Mouse (Mus musculus): ENCODE results near the gene Rplp2. TPM values are rescaled to one million over a fixed set of nuclear protein-coding genes. Genes with fewer than 3 reads are reported as not detected.

The Rplp2 gene
- polyA plus RNA-seq, 1 experiment from 2014 or later, result 787 TPM

- peaks cover 27% of the 10 kb centered on the region for H3K4me1 ChIP-seq (replicated peaks)
- no peak overlapping the region for H3K27ac ChIP-seq
- H3K27me3 ChIP-seq, result peaks cover 35% of the 10 kb centered on the region
- no peak overlapping the region for H3K9ac ChIP-seq (replicated peaks)
- H3K9me3 ChIP-seq, result no peaks in the 10 kb centered on the region
- H3K4me2 ChIP-seq (replicated peaks), result no peak overlapping the region
- no peak for ATAC-seq
- 93% methylated on average over 14 of the region's 14 CpGs for WGBS
- no peak overlapping the region for H3K4me3 ChIP-seq (replicated peaks)
- peaks cover 15% of the 10 kb centered on the region for H3K36me3 ChIP-seq
These were observed 10.1 kb downstream of the Rplp2 start for GRCm38 (mm10) chr7:141457236-141457635.

DNA sequence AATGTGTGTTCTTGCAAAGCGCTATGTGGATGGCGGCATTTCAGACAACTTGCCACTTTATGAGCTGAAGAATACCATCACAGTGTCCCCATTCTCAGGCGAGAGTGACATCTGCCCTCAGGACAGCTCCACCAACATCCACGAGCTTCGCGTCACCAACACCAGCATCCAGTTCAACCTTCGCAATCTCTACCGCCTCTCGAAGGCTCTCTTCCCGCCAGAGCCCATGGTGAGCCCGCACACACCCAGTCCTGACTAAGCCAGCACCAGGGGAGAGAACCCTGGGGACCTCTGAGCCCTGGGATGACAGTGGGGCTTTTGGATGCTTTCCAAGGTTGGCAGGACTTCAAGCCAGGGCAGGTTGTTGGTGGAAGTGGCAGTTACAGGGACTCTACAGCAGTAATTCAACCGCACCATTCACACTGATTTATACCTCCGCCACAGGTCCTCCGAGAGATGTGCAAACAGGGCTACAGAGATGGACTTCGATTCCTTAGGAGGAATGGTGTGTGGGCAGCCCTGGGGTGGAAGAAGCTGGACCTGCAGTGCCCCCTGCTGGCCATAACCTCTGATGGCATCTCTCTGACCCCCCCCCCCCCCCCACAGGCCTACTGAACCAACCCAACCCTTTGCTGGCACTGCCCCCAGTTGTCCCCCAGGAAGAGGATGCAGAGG is 11.0 kb downstream of the Rplp2 start:
- peaks cover 27% of the 10 kb centered on the region for H3K4me1 ChIP-seq (replicated peaks)
- H3K27me3 ChIP-seq, result peaks cover 44% of the 10 kb centered on the region
- H3K4me2 ChIP-seq (replicated peaks), result no peak overlapping the region
- 73% methylated on average over 15 of the region's 15 CpGs for WGBS
- H3K9me3 ChIP-seq, result no peaks in the 10 kb centered on the region
- peaks cover 13% of the 10 kb centered on the region for H3K36me3 ChIP-seq
- no peak overlapping the region for H3K9ac ChIP-seq (replicated peaks)
- no peak for ATAC-seq
- no peak overlapping the region for H3K27ac ChIP-seq
- no peak overlapping the region for H3K4me3 ChIP-seq (replicated peaks)

DNA sequence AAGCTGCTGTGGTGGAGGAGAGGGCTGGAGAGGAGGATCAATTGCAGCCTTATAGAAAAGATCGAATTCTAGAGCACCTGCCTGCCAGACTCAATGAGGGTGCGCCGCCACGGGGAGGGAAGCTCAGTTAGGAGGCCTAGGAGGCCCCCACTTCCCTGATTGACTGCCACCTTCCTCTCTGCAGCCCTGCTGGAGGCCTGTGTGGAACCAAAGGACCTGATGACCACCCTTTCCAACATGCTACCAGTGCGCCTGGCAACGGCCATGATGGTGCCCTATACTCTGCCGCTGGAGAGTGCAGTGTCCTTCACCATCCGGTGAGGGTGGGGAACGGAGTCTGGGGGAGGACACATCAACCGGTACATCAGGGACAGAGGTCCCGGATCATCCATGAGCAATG is 11.5 kb downstream of the Rplp2 start:
- no peak overlapping the region for H3K9ac ChIP-seq (replicated peaks)
- H3K9me3 ChIP-seq, result no peaks in the 10 kb centered on the region
- H3K27ac ChIP-seq, result no peak overlapping the region
- H3K36me3 ChIP-seq, result peaks cover 13% of the 10 kb centered on the region
- ATAC-seq, result no peak
- 89% methylated on average over 11 of the region's 11 CpGs for whole genome bisulfite sequencing
- H3K4me1 ChIP-seq (replicated peaks), result peaks cover 27% of the 10 kb centered on the region
- H3K27me3 ChIP-seq, result peaks cover 49% of the 10 kb centered on the region
- H3K4me3 ChIP-seq (replicated peaks), result no peak overlapping the region
- H3K4me2 ChIP-seq (replicated peaks), result no peak overlapping the region

DNA sequence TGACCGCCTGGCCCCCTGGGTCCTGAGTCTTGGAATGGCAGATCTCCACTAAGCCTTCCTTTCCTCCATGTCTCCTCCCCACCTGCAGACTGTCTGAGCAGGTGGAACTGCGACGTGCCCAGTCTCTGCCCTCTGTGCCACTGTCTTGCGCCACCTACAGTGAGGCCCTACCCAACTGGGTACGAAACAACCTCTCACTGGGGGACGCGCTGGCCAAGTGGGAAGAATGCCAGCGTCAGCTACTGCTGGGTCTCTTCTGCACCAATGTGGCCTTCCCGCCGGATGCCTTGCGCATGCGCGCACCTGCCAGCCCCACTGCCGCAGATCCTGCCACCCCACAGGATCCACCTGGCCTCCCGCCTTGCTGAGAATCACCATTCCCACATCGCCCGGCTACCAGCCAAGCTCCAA is 12.1 kb downstream of the Rplp2 start:
- WGBS, result 91% methylated on average over 17 of the region's 17 CpGs
- Histone ChIP-seq H3K27ac (no peak overlapping the region), H3K4me2 (replicated peaks) (no peak overlapping the region), H3K4me1 (replicated peaks) (peaks cover 27% of the 10 kb centered on the region), H3K9ac (replicated peaks) (no peak overlapping the region), H3K27me3 (peaks cover 55% of the 10 kb centered on the region), H3K4me3 (replicated peaks) (no peak overlapping the region), H3K9me3 (no peaks in the 10 kb centered on the region), H3K36me3 (peaks cover 13% of the 10 kb centered on the region)
- ATAC-seq, result no peak

DNA sequence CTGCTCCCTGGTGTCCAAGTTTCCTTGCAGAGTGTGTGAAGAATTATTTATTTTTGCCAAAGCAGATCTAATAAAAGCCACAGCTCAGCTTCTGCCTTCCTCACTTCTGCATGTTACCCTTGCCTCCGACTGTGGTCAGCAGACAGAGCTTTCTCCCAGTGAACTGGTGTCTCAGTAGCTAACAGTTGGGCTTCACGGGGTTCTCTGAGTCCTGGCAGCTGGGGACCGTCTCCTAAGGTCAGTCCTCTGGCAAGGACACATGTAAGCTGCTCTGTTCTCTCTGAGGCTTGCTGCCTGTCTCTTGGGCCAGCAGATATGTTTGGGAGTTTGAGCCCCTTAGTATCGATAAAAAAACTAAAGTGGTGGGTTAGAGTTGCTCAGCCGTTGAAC is 12.8 kb downstream of the Rplp2 start:
- no peak overlapping the region for H3K9ac ChIP-seq (replicated peaks)
- no peak for ATAC-seq
- H3K36me3 ChIP-seq, result peaks cover 13% of the 10 kb centered on the region
- H3K4me3 ChIP-seq (replicated peaks), result no peak overlapping the region
- H3K4me2 ChIP-seq (replicated peaks), result no peak overlapping the region
- H3K4me1 ChIP-seq (replicated peaks), result peaks cover 27% of the 10 kb centered on the region
- no peak overlapping the region for H3K27ac ChIP-seq
- H3K27me3 ChIP-seq, result peaks cover 62% of the 10 kb centered on the region
- H3K9me3 ChIP-seq, result no peaks in the 10 kb centered on the region
- 77% methylated on average over 5 of the region's 5 CpGs for WGBS

- Histone ChIP-seq H3K36me3 (peaks cover 13% of the 10 kb centered on the region), H3K4me3 (replicated peaks) (peak within 1 kb of the TSS; percentile 36), H3K27ac (no peak within 1 kb of the TSS), H3K9ac (replicated peaks) (peak within 1 kb of the TSS; percentile 59), H3K4me2 (replicated peaks) (peak within 1 kb of the TSS; percentile 61), H3K9me3 (no peaks in the 10 kb centered on the region), H3K27me3 (peaks cover 68% of the 10 kb centered on the region), H3K4me1 (replicated peaks) (peaks cover 25% of the 10 kb centered on the region)
- 78% methylated on average over 15 of the region's 15 CpGs for WGBS
- no peak for ATAC-seq
These were observed 13.4 kb downstream of the Rplp2 start, which contains the start of gene Cracr2b for GRCm38 (mm10) chr7:141460391-141461113. Gene Cracr2b (plus strand): TSS chr7:141461094.

DNA sequence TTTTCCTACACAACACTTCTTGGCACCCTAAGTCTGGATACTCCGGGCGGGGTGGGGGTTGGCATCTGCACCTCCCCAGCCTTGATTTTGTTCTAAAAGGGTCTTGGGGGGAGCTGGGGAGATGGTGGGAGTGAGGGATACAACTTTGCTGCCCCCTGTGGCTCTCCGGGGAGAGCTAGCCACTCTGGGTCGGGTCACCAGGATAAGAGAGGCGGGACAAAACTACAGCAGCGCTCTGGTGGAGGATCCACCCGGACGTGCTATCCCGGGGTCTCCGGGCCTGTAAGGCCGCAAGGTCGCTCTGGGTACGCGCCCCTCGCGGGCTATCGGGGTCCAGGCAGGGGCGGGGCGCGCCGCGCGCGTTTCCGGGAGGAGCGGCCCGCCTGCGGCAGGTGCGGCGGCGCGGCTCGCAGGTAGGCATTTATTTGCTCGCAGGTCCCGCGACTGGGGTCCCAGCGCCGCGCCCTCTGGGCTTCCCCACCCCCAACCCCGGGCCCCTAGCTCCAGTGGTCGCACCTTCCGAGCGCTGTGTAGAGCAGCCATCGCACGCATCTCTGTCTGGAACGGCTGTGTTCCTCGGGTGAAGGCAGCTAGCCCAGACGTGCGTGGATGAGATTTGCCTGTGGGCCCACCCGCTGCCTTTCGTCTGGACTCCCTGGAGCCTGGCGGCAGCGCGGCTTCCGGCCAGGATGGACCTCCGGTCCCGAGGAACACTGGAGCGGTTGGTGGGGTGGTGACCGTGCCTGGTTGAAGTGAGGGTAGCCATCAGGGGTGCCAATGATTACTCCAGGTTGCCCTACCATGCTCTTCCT is 14.6 kb downstream of the Rplp2 start:
- Histone ChIP-seq H3K4me2 (replicated peaks) (peak overlapping the region; percentile 61), H3K9me3 (no peaks in the 10 kb centered on the region), H3K36me3 (peaks cover 13% of the 10 kb centered on the region), H3K27ac (no peak overlapping the region), H3K9ac (replicated peaks) (peak overlapping the region; percentile 59), H3K4me1 (replicated peaks) (peaks cover 17% of the 10 kb centered on the region), H3K27me3 (peaks cover 80% of the 10 kb centered on the region), H3K4me3 (replicated peaks) (peak overlapping the region; percentile 36)
- WGBS, result 2% methylated on average over 59 of the region's 59 CpGs
- no peak for ATAC-seq

GRCm38 (mm10) chr7:141462333-141462821 is 15.2 kb downstream of the Rplp2 start:
- peak overlapping the region; percentile 59 for H3K9ac ChIP-seq (replicated peaks)
- 21% methylated on average over 5 of the region's 5 CpGs for WGBS

GRCm38 (mm10) chr7:141463824-141464602 is 16.8 kb downstream of the Rplp2 start:
- Histone ChIP-seq H3K27me3 (peaks cover 82% of the 10 kb centered on the region), H3K4me2 (replicated peaks) (0 out of 2 replicates have a peak overlapping the region, but pooled peaks have one; percentile 36), H3K4me1 (replicated peaks) (peaks cover 37% of the 10 kb centered on the region), H3K9me3 (no peaks in the 10 kb centered on the region), H3K36me3 (peaks cover 11% of the 10 kb centered on the region), H3K27ac (no peak overlapping the region), H3K4me3 (replicated peaks) (peak overlapping the region; percentile 16; the same call in 1 of the 2 replicates), H3K9ac (replicated peaks) (no peak overlapping the region; the same call in 1 of the 2 replicates)
- no peak for ATAC-seq
- WGBS, result 14% methylated on average over 12 of the region's 12 CpGs

More at GRCm38 (mm10) chr7:141462333-141462821, 15.2 kb downstream of the Rplp2 start:
- H3K4me2 ChIP-seq (replicated peaks), result peak overlapping the region; percentile 61
- peaks cover 84% of the 10 kb centered on the region for H3K27me3 ChIP-seq
- no peak for ATAC-seq
- no peak overlapping the region for H3K27ac ChIP-seq
- H3K9me3 ChIP-seq, result no peaks in the 10 kb centered on the region
- peaks cover 24% of the 10 kb centered on the region for H3K4me1 ChIP-seq (replicated peaks)
- H3K36me3 ChIP-seq, result peaks cover 13% of the 10 kb centered on the region
- peak overlapping the region; percentile 36 for H3K4me3 ChIP-seq (replicated peaks)

DNA sequence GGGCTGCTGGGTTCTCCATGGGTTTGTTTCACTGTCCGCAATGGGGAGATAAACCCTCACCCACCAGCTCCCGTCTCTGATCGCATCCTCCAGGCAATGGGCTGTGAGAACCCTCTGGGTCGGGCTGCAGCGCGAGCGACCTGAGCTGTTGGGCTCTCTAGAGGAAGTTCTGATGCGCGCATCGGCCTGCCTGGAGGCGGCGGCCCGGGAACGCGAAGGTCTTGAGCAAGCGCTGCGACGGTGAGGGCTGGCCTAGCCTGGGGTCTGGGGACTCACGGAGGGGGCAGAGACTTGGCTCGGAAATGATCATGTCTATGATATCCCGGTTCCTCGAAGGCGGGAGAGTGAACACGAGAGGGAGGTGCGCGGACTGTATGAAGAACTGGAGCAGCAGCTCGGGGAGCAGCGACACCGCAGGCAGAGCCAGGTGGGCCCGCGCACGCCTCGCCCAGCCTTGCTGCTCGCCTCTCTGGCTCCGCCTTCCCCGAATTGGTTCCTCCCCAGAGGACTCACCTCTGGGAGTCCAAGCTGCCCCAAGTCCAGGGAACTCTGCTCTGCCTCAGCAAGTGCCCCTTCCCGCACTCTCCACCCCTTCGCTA is 17.5 kb downstream of the Rplp2 start:
- peaks cover 75% of the 10 kb centered on the region for H3K27me3 ChIP-seq
- ATAC-seq, result no peak
- no peaks in the 10 kb centered on the region for H3K9me3 ChIP-seq
- H3K36me3 ChIP-seq, result peaks cover 4% of the 10 kb centered on the region
- peak overlapping the region; percentile 36; the same call in 1 of the 2 replicates for H3K4me2 ChIP-seq (replicated peaks)
- H3K4me3 ChIP-seq (replicated peaks), result peak overlapping the region; percentile 16
- 3% methylated on average over 37 of the region's 38 CpGs for WGBS
- no peak overlapping the region for H3K27ac ChIP-seq
- no peak overlapping the region; the same call in 1 of the 2 replicates for H3K9ac ChIP-seq (replicated peaks)
- peaks cover 44% of the 10 kb centered on the region for H3K4me1 ChIP-seq (replicated peaks)

All from midbrain, embryonic 13.5 days (tissue).